Mouse (Mus musculus): ENCODE results near the gene Lpp.

DNA sequence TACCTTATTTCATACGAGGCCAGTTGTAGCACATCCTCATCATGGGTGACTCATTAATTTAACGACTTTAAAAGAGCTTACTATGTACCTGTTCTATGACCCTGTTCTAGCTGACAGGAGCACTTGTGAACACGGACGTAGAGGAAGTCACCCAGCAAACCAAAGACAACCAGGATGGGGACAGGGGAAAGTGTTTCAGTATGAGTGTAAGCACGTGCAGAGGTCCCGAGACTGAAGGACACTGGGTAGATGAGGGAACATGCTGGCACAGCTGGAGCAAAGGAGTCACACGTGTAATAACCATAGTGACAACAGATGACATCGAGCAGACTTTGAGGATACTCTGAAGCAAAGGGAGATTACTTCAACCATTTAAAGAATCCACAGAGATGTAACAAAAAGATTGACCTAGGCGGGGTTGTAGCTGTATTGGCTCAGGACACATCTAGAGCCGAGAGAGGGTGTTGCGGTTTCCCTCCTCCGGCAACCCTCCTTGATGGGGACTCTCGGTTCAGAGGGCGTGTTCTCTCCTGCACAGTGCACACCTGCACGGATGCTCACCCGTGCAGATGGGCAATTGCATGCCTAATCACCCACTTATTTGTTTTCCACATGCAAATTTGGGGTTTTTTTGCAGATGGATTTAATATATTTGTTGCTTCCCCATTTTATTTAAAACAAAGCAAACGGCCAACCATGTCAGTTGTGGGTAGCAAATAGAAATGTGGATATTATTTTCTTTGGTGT is 74.4 kb downstream of the Lpp start:
- TF ChIP-seq GATA1 (IDR thresholded peaks at IDR 0.05; ENCODE audit: borderline replicate concordance, low read length) (no peak), FLI1 (IDR thresholded peaks at IDR 0.05; ENCODE audit: low read length) (no peak)

All from megakaryocyte, embryonic 14.5 days (primary cell).